Mouse (Mus musculus): ENCODE data around the gene Bdnf. TPM values are rescaled to one million over a fixed set of nuclear protein-coding genes. Genes with fewer than 3 reads are reported as not detected.

Bdnf gene
- polyA plus RNA-seq (2014; fragmentation: Illumina TruSeq; extraction: RNeasy Lipid Tissue Mini Kit (QIAGEN cat#74804); ENCODE audit: low read depth, low replicate concordance): 0.69 TPM

GRCm38 (mm10) chr2:109674532-109674931 lies at the start of gene Bdnf:
Bdnf (plus strand) TSS chr2:109674700.

Other genes starting within 250 kb of the Bdnf start
- 59.1 TPM for gene Lin7c, start 216.2 kb downstream of the Bdnf start, polyA plus RNA-seq (2014; fragmentation: Illumina TruSeq; extraction: RNeasy Lipid Tissue Mini Kit (QIAGEN cat#74804); ENCODE audit: low read depth, low replicate concordance)
- 42.9 TPM for gene Lgr4, start 242.9 kb downstream of the Bdnf start, polyA plus RNA-seq (2014; fragmentation: Illumina TruSeq; extraction: RNeasy Lipid Tissue Mini Kit (QIAGEN cat#74804); ENCODE audit: low read depth, low replicate concordance)

Measured in liver, adult 10 weeks (tissue).